Mouse (Mus musculus) ES-Bruce4 (cell line): ENCODE measurements around the gene Dnase1l2.

Source experiments
- CTCF ChIP-seq: IDR thresholded peaks from one replicate; pipeline ENCODE4 v1.8.1; 2011; ENCODE audit warnings: low read depth, low read length
- POLR2A ChIP-seq: IDR thresholded peaks from one replicate; pipeline ENCODE4 v1.8.1; 2011; ENCODE audit warnings: low read length; ENCODE audit not compliant: insufficient read depth

DNA sequence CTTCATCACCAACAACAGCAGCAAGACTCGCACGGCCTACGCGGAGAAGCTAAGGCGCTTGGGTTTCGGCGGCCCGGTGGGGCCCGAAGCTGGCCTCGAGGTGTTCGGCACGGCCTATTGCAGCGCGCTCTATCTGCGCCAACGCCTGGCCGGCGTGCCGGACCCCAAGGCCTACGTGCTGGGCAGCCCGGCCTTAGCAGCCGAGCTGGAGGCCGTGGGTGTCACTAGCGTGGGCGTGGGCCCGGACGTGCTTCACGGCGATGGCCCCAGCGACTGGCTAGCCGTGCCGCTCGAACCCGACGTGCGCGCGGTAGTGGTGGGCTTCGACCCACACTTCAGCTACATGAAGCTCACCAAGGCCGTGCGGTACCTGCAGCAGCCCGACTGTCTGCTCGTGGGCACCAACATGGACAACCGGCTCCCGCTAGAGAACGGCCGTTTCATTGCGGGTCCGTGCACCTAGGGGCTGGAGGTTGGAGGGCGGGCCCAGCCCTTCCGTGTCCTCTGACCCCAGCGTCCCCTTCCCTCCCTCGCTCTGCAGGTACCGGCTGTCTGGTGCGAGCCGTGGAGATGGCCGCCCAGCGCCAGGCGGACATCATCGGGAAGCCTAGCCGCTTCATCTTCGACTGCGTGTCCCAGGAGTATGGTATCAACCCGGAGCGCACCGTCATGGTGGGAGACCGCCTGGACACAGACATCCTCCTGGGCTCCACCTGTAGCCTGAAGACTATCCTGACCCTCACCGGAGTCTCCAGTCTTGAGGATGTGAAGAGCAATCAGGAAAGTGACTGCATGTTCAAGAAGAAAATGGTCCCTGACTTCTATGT is 28.0 kb upstream of the Dnase1l2 start:
- TF ChIP-seq POLR2A (no peak), CTCF (no peak)
